Mouse (Mus musculus) frontal cortex, postnatal 36 days (tissue): Measurements from ENCODE around the gene Rbms3.

ENCODE experiments used
- DNase-seq, 2 experiments: peaks; one replicate each; pipeline ENCODE4 v3.0.0; 2022; ENCODE audit warnings: low spot score in 2 of 2

The Rbms3 gene

GRCm38 (mm10) chr9:117484396-117484795 lies 145.3 kb downstream of the Rbms3 start:
- no peak for DNase-seq

DNA sequence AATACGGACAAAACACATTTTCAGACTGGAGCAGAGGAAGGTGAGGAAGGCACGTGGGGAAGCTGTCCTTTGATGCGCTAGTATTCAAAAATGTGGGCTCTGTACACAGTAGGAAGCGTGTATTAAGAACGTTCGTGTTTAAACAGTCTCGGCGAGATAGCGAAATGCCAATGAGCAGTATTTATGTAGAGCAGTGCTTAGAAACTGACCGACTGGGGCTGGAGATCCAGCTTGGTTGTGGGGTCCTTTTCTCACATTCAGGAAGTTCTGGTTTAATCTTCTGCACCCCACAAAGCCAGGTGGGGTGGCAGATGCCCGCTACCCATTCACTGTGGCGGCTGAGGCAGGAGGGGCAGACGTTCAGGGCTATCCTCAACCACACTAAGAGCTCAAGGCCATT lies 153.0 kb downstream of the Rbms3 start:
- DNase-seq, result no peak

GRCm38 (mm10) chr9:117452816-117453215 lies 176.9 kb downstream of the Rbms3 start:
- no peak for DNase-seq

- DNase-seq, result no peak
Observed at GRCm38 (mm10) chr9:117442611-117443010, 187.1 kb downstream of the Rbms3 start.

- DNase-seq, result peak; percentile 53 to 66
Observed at GRCm38 (mm10) chr9:117435856-117436255, 193.9 kb downstream of the Rbms3 start.

GRCm38 (mm10) chr9:117430670-117431069 lies 199.0 kb downstream of the Rbms3 start:
- DNase-seq, result no peak

GRCm38 (mm10) chr9:117429217-117430105 lies 200.3 kb downstream of the Rbms3 start:
- DNase-seq, result no peak

GRCm38 (mm10) chr9:117423259-117423658 lies 206.5 kb downstream of the Rbms3 start:
- no peak for DNase-seq

- no peak for DNase-seq
Observed at GRCm38 (mm10) chr9:117419874-117420485, 209.7 kb downstream of the Rbms3 start.

- no peak for DNase-seq
Observed at GRCm38 (mm10) chr9:117413181-117413580, 216.5 kb downstream of the Rbms3 start.

- DNase-seq, result no peak
Observed at GRCm38 (mm10) chr9:117412584-117412983, 217.1 kb downstream of the Rbms3 start.

DNA sequence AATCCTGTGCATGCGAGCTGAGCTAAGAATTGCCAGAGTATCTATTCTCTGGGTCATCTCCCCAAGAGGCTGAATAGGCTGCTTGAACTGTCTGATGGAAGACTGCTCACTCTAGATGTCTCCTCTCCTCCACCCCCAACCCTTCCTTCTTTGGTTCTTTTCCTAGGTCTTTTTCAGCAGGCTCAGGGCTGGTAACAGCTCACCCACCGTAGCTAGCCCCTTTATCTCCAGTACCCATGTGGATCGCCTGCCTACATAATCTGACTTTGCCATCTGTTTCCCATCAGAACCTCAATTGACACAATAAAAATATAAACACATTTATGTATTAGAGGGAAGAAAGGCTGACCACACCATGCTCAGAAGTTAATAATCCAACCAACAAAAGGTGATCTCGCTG lies 225.1 kb downstream of the Rbms3 start:
- no peak for DNase-seq

- no peak for DNase-seq
Observed at GRCm38 (mm10) chr9:117400262-117400671, 229.4 kb downstream of the Rbms3 start.

DNA sequence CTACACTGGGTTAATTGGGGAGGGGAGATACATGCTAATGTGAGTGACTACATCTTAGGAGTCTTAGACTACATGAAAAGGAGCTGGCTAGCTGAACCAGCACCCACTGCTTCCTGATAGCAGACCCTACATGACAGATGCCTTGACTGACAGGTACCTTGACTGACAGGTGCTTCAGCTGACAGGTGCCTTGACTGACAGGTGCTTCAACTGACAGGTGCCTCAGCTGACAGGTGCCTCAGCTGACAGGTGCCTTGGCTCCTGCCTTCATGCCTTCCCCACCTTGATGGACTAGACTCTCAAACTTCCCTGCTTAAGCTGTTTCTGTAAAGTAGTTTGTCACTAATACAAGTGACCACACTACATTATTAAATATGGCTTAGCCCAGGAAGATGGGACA lies 232.6 kb downstream of the Rbms3 start:
- no peak for DNase-seq

DNA sequence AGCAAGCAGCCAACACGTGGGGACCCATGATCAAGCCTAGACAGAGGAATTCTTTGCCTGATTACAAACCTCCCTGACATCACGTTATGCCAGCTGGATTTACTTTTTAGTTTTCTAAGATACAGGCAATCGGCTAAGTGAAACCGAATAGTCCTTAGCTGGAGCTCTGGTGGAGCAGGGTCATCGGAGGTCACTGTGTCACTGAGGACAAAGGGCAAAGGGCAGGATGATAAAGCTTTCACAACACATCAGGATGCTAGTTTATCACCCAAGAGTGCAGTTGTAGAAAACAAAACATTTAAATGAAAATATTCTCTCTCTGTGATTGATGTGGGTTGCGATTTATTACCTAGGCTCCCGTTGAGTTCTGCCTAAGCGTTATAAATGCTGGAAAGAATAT lies 233.1 kb downstream of the Rbms3 start:
- no peak for DNase-seq

DNA sequence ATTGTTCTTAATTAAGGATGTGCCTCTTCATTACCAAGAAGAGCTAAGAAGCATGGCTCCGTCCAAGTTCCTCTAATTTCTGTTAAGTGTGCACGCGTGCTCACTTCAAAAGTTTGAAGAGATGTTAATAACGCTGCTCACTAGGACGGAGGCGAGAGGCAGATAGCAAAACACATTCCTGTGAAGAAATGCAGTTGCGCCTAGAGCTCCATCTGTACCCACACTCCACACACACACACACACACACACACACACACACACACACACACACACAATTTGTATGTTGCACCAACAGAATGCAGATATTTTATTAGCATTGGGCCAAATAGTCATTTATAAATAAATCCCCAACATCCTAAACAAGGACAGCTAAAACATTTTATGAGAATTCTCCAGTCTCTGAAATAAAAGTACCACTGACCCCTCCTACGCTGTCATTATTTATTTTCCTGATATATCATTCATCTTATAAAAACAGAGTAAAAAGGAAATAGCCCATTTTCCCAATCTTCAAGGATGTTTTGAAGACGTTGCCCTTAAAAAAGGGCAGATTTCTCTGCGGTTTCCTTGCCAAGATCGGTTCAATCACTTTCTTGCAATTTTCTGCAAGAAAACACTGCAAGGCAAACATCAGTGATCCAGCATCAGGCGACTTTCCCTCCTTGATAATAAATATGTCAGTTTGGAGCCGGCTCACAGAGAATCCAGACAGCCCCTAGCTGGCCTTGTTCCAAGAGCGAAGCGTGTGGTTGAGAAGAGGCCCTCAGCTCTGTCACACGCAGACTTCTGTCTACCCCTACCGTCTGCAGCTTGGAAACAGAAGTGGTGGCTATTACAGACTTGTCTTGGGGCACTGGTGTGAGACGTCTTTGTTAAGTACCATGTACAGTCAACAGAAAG lies 235.8 kb downstream of the Rbms3 start:
- DNase-seq, result no peak

- no peak for DNase-seq
Observed at GRCm38 (mm10) chr9:117388024-117388423, 241.7 kb downstream of the Rbms3 start.

GRCm38 (mm10) chr9:117380876-117381275 lies 248.8 kb downstream of the Rbms3 start:
- DNase-seq, result no peak

DNA sequence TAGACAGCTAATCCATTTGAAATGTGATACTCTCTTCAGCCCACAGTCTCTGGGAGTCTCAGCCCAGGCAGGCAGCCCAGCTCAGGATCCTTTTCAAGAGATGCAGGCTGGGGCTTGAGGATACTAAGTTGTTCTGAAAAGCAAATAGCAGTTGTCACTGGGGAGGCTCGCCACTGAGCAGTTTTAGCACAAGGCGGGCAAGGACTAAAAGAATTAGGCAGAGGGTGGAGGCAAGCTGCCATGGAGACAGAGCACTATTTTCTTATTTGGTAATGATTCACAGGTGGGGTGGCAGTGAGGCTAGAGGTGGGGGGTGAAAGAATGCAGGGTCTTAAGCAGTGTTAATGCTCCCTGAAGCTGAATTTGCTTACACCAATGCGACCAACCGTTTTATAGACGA lies 249.6 kb downstream of the Rbms3 start:
- DNase-seq, result no peak

GRCm38 (mm10) chr9:117379448-117379983 lies 250.2 kb downstream of the Rbms3 start:
- DNase-seq, result no peak

DNA sequence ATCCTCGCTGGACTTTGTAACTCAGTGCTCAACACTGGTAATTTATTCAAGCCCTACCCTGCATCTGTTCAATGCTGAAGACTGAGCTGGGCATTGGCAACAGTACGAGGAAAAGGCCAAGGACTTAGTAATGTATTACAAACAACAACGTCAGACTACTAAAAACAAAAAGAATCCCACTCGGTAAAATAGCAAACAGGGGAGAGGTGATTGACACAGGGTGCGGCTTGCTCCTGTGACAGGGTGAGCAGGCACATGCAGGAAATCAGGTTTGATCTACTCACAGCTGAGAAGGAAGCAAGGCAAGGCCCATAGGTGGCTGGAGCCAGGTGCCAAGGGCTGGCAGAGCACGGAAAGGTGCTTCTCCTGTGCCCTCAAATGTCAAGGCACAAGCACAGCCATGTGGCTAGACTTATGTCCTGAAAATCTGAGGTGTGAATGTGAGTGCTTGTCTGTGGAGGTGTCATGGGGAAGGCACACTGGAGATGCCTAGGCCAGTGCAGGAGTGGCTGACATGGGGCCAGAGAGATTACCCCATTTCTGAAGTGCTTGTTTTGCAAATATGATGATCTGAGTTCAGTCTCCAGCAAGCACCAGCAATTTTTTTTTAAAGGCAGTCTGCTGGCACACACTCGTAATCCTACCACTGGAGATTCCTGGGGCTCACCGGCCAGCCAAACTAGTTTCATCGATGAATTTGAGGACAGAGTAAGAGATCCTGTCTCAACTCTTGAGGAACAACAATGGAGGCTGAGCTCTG lies 251.4 kb downstream of the Rbms3 start:
- DNase-seq, result no peak
